Comparison of ENCODE assay signal across 11 mouse cellular contexts in the genomic region with DNA sequence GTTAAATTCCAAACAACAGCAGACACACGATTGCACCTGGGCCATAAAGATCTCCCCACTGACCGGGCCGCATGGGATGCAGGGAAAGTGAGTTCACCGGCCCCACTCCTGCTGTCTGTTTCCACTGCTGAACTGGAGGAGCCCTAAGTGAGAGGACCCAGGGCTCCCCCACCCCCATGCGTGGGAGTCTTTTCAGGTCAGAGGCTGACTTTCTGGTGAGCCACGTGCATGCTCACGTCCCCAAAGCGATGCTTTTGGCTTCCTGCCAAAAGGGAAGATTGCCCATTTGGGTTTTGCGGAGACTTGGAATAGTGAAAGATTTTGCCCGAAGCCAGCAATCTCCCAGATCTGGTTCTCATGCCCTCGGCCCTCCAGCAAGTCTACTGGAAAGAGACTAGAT. TPM values are rescaled to one million over a fixed set of nuclear protein-coding genes. Genes with fewer than 3 reads are reported as not detected.
DNase-seq lines count a peak whose midpoint lies in the region; ATAC-seq and TF ChIP-seq lines count a peak whose summit lies in the region.
"Had no signal": no experiment of that assay in that cellular context is flagged by ENCODE, and none has a peak within 500 bp of the region (broad histone marks: within the 10 kb centered on the region; RNA-seq: fewer than 3 reads in every experiment).

No protein-coding gene starts in this region.

- H3K27ac ChIP-seq in heart, adult 2 months: peak overlapping the region; percentile 76
- H3K27ac ChIP-seq in heart, postnatal 0 days (ENCODE audit: low read depth): peak overlapping the region; percentile 41
- no peak overlapping the region; the same call in 1 of the 2 replicates for H3K27ac ChIP-seq in small intestine, adult 2 months (ENCODE audit: insufficient read depth, low read depth, low read length)
- H3K27ac ChIP-seq: macrophage had no signal

- no peak; the same call in 1 of the 2 replicates for ATAC-seq in heart, postnatal 0 days (ENCODE audit: insufficient read depth, low read depth)

- peak overlapping the region; percentile 39 for H3K4me3 ChIP-seq in heart, adult 2 months
- H3K4me3 ChIP-seq in heart, postnatal 0 days (ENCODE audit: low read depth, low read length): peak overlapping the region; percentile 38; the same call in 1 of the 2 replicates
- H3K4me3 ChIP-seq in small intestine, adult 2 months (ENCODE audit: low read depth, low read length): peak overlapping the region; percentile 16

- DNase-seq in heart, adult 2 months: peak; percentile 50 to 56
- DNase-seq in heart, postnatal 25 days (ENCODE audit: low spot score): no peak
- peak; percentile 25 for DNase-seq in right cerebral cortex, postnatal 4 days
- no peak for DNase-seq in right cerebral cortex, postnatal 36 days (ENCODE audit: low spot score in 2 of 2)
- no peak for DNase-seq in heart, postnatal 0 days (ENCODE audit: low spot score)
- DNase-seq in spleen, postnatal 14 days (ENCODE audit: low spot score in 2 of 2): no peak
- no peak for DNase-seq in layer of hippocampus, postnatal 25 days (ENCODE audit: extremely low spot score in 1 of 2, low spot score in 1 of 2)
- DNase-seq: cerebellum, adult 11 months; right cerebral cortex, adult 18-20 months had no signal

- no peaks in the 10 kb centered on the region for H3K27me3 ChIP-seq in heart, adult 2 months (ENCODE audit: control insufficient read depth, insufficient read depth, low read length)
- 0 out of 2 replicates have a peak, but pooled peaks cover 13% of the 10 kb centered on the region for H3K27me3 ChIP-seq in heart, postnatal 0 days (ENCODE audit: control insufficient read depth, insufficient read depth, low read length)
- H3K27me3 ChIP-seq in small intestine, adult 2 months (ENCODE audit: control insufficient read depth, insufficient read depth, low read length): peaks cover 20% of the 10 kb centered on the region

- 0 out of 2 replicates have a peak, but pooled peaks have one; percentile 33 for TF ChIP-seq EP300 in heart, adult 2 months (IDR thresholded peaks at IDR 0.05; ENCODE audit: insufficient read depth, low read depth, low read length)
- no peak for TF ChIP-seq EP300 in heart, postnatal 0 days (IDR thresholded peaks at IDR 0.05; ENCODE audit: low read depth)

- no peaks in the 10 kb centered on the region for H3K36me3 ChIP-seq in heart, adult 2 months (ENCODE audit: control insufficient read depth, insufficient read depth, low read length)
- H3K36me3 ChIP-seq in heart, postnatal 0 days (replicated peaks; ENCODE audit: control insufficient read depth, insufficient read depth, low read length): no peaks in the 10 kb centered on the region
- H3K36me3 ChIP-seq in small intestine, adult 2 months (ENCODE audit: control insufficient read depth, insufficient read depth, low read length): no peaks in the 10 kb centered on the region

- no peaks in the 10 kb centered on the region for H3K9me3 ChIP-seq in heart, postnatal 0 days (replicated peaks; ENCODE audit: control insufficient read depth, low read length)

- peaks cover 11% of the 10 kb centered on the region for H3K4me1 ChIP-seq in heart, adult 2 months (ENCODE audit: control insufficient read depth, insufficient read depth, low read length)
- H3K4me1 ChIP-seq in heart, postnatal 0 days (ENCODE audit: control insufficient read depth, insufficient read depth): peaks cover 26% of the 10 kb centered on the region
- H3K4me1 ChIP-seq in small intestine, adult 2 months (ENCODE audit: control insufficient read depth, insufficient read depth, insufficient read length, low read length): peaks cover 3% of the 10 kb centered on the region; the same call in 1 of the 2 replicates

- H3K79me2 ChIP-seq in heart, adult 2 months (replicated peaks; ENCODE audit: control insufficient read depth, insufficient read depth, low read length): no peaks in the 10 kb centered on the region

- H3K9ac ChIP-seq in heart, adult 2 months (ENCODE audit: low read depth, low read length): peak overlapping the region; percentile 49
- H3K9ac ChIP-seq in heart, postnatal 0 days (replicated peaks; ENCODE audit: low read depth, low read length): no peak overlapping the region

- 12% methylated on average over 11 of the region's 11 CpGs for WGBS in heart, adult 2 months
- WGBS in heart, postnatal 0 days: 19% methylated on average over 11 of the region's 11 CpGs
- WGBS in small intestine, adult 2 months: 7% methylated on average over 11 of the region's 11 CpGs

- TF ChIP-seq CTCF in heart, adult 2 months (IDR thresholded peaks at IDR 0.05): no peak
- TF ChIP-seq CTCF in heart, postnatal 0 days (IDR thresholded peaks at IDR 0.05; ENCODE audit: low read depth): no peak
- no peak for TF ChIP-seq CTCF in small intestine, adult 2 months (IDR thresholded peaks at IDR 0.05; ENCODE audit: extremely low read depth, insufficient read length, insufficient replicate concordance, low read depth, low read length)

- peak overlapping the region; percentile 55 for H3K4me2 ChIP-seq in heart, postnatal 0 days (ENCODE audit: low read depth, low read length)

- TF ChIP-seq POLR2A in heart, adult 2 months (IDR thresholded peaks at IDR 0.05; ENCODE audit: insufficient read depth, low read depth, low read length): peak; percentile 44
- TF ChIP-seq POLR2A in small intestine, adult 2 months (IDR thresholded peaks at IDR 0.05; ENCODE audit: low read depth, low read length): 0 out of 2 replicates have a peak, but pooled peaks have one; percentile 9

- intact Hi-C loops in heart, adult 2 months (cut with DNase I): no loop called here
- intact Hi-C loops in heart, postnatal 25 days (cut with DNase I): loop anchor here (5.0 kb wide), 1 partner anchor 59 kb away; no protein-coding TSS in a partner anchor

RNA-seq across cellular contexts. Expression of a gene that starts 2.7 kb away (rescaled TPM):
- 1 to 10 TPM; 5.6 to 7.3 TPM for total RNA-seq in heart, adult 2 months (2021)
- 7.2 and 15.1 TPM in 2 replicates for polyA plus RNA-seq in heart, adult 2 months (2012; rRNA removed)
- total RNA-seq in heart, postnatal 25 days (2021): 1 to 10 TPM; 7.8 to 9.9 TPM
- 12.5 and 15.0 TPM in 2 replicates for total RNA-seq in heart, postnatal 0 days (2014; rRNA removed; ENCODE audit: low replicate concordance)
- polyA plus RNA-seq in heart, postnatal 0 days (2015; fragmentation: Nextera tagmentation; extraction: Ambion mirVana): 10.9 and 12.3 TPM in 2 replicates
- polyA plus RNA-seq in small intestine, adult 2 months (2012; rRNA removed): 0.42 and 0.65 TPM in 2 replicates
- total RNA-seq in layer of hippocampus, postnatal 25 days (2021): 1 to 10 TPM in 1 of 2 experiments, under 1 TPM in 1; 0.85 to 1.0 TPM
- polyA plus RNA-seq: macrophage had no signal

Comparison
In these comparisons a context has a peak if more than half of its experiments do, and no peak if none do; other contexts are left out.
1. DNase-seq: peak in heart, adult 2 months (2 of 2) and right cerebral cortex, postnatal 4 days (single experiment); none in heart, postnatal 25 days (single experiment), right cerebral cortex, postnatal 36 days (0 of 2), heart, postnatal 0 days (single experiment), spleen, postnatal 14 days (0 of 2) and layer of hippocampus, postnatal 25 days (0 of 2).
2. Peak in every context shown above with its lines, with median percentiles within 50 percentile points of each other: H3K4me3 ChIP-seq.